Mouse (Mus musculus): ENCODE data around the gene Sall2. TPM values are rescaled to one million over a fixed set of nuclear protein-coding genes. Genes with fewer than 3 reads are reported as not detected.

The Sall2 gene
- polyA plus RNA-seq (2015; fragmentation: Nextera tagmentation; extraction: Ambion mirVana), result 14.0 and 16.7 TPM in 2 replicates

GRCm38 (mm10) chr14:52327910-52328812 lies at the start of gene Sall2:
Gene Sall2, minus strand, starts transcription at chr14:52328762.
- Histone ChIP-seq H3K27me3 (ENCODE audit: control insufficient read depth, insufficient read depth, low read depth, low read length) (peaks cover 42% of the 10 kb centered on the region), H3K9me3 (ENCODE audit: control insufficient read depth, low read length) (no peaks in the 10 kb centered on the region), H3K4me1 (replicated peaks; ENCODE audit: control insufficient read depth, insufficient read depth, low read length) (peaks cover 7% of the 10 kb centered on the region), H3K9ac (ENCODE audit: low read length) (peak within 1 kb of the TSS; percentile 17), H3K36me3 (ENCODE audit: control insufficient read depth, insufficient read depth, low read length) (no peaks in the 10 kb centered on the region), H3K27ac (ENCODE audit: low read length) (no peak within 1 kb of the TSS), H3K4me2 (ENCODE audit: low read depth, low read length) (peak within 1 kb of the TSS; percentile 74), H3K4me3 (ENCODE audit: low read length) (peak within 1 kb of the TSS; percentile 45)
- no peak; the same call in 1 of the 2 replicates for ATAC-seq (ENCODE audit: low read depth)
- 2% methylated on average over 25 of the region's 26 CpGs for WGBS

- H3K36me3 ChIP-seq (ENCODE audit: control insufficient read depth, insufficient read depth, low read length), result no peaks in the 10 kb centered on the region
- no peak overlapping the region for H3K27ac ChIP-seq (ENCODE audit: low read length)
- H3K27me3 ChIP-seq (ENCODE audit: control insufficient read depth, insufficient read depth, low read depth, low read length), result no peaks in the 10 kb centered on the region
- H3K4me1 ChIP-seq (replicated peaks; ENCODE audit: control insufficient read depth, insufficient read depth, low read length), result no peaks in the 10 kb centered on the region
- H3K4me3 ChIP-seq (ENCODE audit: low read length), result no peak overlapping the region
- 76% methylated on average over 3 of the region's 3 CpGs for WGBS
- no peak overlapping the region for H3K9ac ChIP-seq (ENCODE audit: low read length)
- no peaks in the 10 kb centered on the region for H3K9me3 ChIP-seq (ENCODE audit: control insufficient read depth, low read length)
- H3K4me2 ChIP-seq (ENCODE audit: low read depth, low read length), result no peak overlapping the region
- no peak for ATAC-seq (ENCODE audit: low read depth)
Measured at GRCm38 (mm10) chr14:52368741-52369140, 40.2 kb upstream of the Sall2 start.

- WGBS, result 65% methylated on average over 4 of the region's 4 CpGs
- H3K9ac ChIP-seq (ENCODE audit: low read length), result no peak within 1 kb of the TSS
- H3K4me2 ChIP-seq (ENCODE audit: low read depth, low read length), result no peak within 1 kb of the TSS
- H3K27ac ChIP-seq (ENCODE audit: low read length), result no peak within 1 kb of the TSS
- no peaks in the 10 kb centered on the region for H3K27me3 ChIP-seq (ENCODE audit: control insufficient read depth, insufficient read depth, low read depth, low read length)
- ATAC-seq (ENCODE audit: low read depth), result no peak
- no peak within 1 kb of the TSS for H3K4me3 ChIP-seq (ENCODE audit: low read length)
- no peaks in the 10 kb centered on the region for H3K9me3 ChIP-seq (ENCODE audit: control insufficient read depth, low read length)
- H3K36me3 ChIP-seq (ENCODE audit: control insufficient read depth, insufficient read depth, low read length), result no peaks in the 10 kb centered on the region
- H3K4me1 ChIP-seq (replicated peaks; ENCODE audit: control insufficient read depth, insufficient read depth, low read length), result no peaks in the 10 kb centered on the region
Measured at GRCm38 (mm10) chr14:52356308-52356707, 27.7 kb upstream of the Sall2 start, which contains the start of gene Olfr1513. Gene Olfr1513, minus strand, starts transcription at chr14:52356408.

GRCm38 (mm10) chr14:52339512-52339852 lies 10.9 kb upstream of the Sall2 start:
- Histone ChIP-seq H3K27ac (ENCODE audit: low read length) (no peak overlapping the region), H3K4me3 (ENCODE audit: low read length) (no peak overlapping the region), H3K36me3 (ENCODE audit: control insufficient read depth, insufficient read depth, low read length) (no peaks in the 10 kb centered on the region), H3K4me1 (replicated peaks; ENCODE audit: control insufficient read depth, insufficient read depth, low read length) (no peaks in the 10 kb centered on the region), H3K27me3 (ENCODE audit: control insufficient read depth, insufficient read depth, low read depth, low read length) (no peaks in the 10 kb centered on the region), H3K9me3 (ENCODE audit: control insufficient read depth, low read length) (peaks cover 3% of the 10 kb centered on the region), H3K9ac (ENCODE audit: low read length) (no peak overlapping the region), H3K4me2 (ENCODE audit: low read depth, low read length) (no peak overlapping the region)
- 71% methylated on average over 6 of the region's 6 CpGs for WGBS
- no peak for ATAC-seq (ENCODE audit: low read depth)

- 25% methylated on average over 21 of the region's 21 CpGs for WGBS
- H3K36me3 ChIP-seq (ENCODE audit: control insufficient read depth, insufficient read depth, low read length), result no peaks in the 10 kb centered on the region
Measured at GRCm38 (mm10) chr14:52338751-52339511, 10.4 kb upstream of the Sall2 start.

GRCm38 (mm10) chr14:52332171-52332570 lies 3.6 kb upstream of the Sall2 start:
- 65% methylated on average over 3 of the region's 3 CpGs for WGBS

More at GRCm38 (mm10) chr14:52338751-52339511, 10.4 kb upstream of the Sall2 start:
- H3K4me2 ChIP-seq (ENCODE audit: low read depth, low read length), result peak overlapping the region; percentile 31; the same call in 1 of the 2 replicates
- H3K27me3 ChIP-seq (ENCODE audit: control insufficient read depth, insufficient read depth, low read depth, low read length), result no peaks in the 10 kb centered on the region
- no peaks in the 10 kb centered on the region for H3K4me1 ChIP-seq (replicated peaks; ENCODE audit: control insufficient read depth, insufficient read depth, low read length)
- H3K9ac ChIP-seq (ENCODE audit: low read length), result no peak overlapping the region
- peak overlapping the region; percentile 7; the same call in 1 of the 2 replicates for H3K4me3 ChIP-seq (ENCODE audit: low read length)
- H3K9me3 ChIP-seq (ENCODE audit: control insufficient read depth, low read length), result no peaks in the 10 kb centered on the region
- H3K27ac ChIP-seq (ENCODE audit: low read length), result no peak overlapping the region
- ATAC-seq (ENCODE audit: low read depth), result peak; percentile 80

GRCm38 (mm10) chr14:52331069-52331750 lies 2.6 kb upstream of the Sall2 start:
- peaks cover 40% of the 10 kb centered on the region for H3K27me3 ChIP-seq (ENCODE audit: control insufficient read depth, insufficient read depth, low read depth, low read length)
- no peak for ATAC-seq (ENCODE audit: low read depth)
- no peak overlapping the region for H3K4me3 ChIP-seq (ENCODE audit: low read length)
- H3K27ac ChIP-seq (ENCODE audit: low read length), result no peak overlapping the region
- H3K9me3 ChIP-seq (ENCODE audit: control insufficient read depth, low read length), result no peaks in the 10 kb centered on the region
- 30% methylated on average over 4 of the region's 4 CpGs for WGBS
- no peaks in the 10 kb centered on the region for H3K36me3 ChIP-seq (ENCODE audit: control insufficient read depth, insufficient read depth, low read length)
- no peak overlapping the region for H3K9ac ChIP-seq (ENCODE audit: low read length)
- peaks cover 7% of the 10 kb centered on the region for H3K4me1 ChIP-seq (replicated peaks; ENCODE audit: control insufficient read depth, insufficient read depth, low read length)
- no peak overlapping the region for H3K4me2 ChIP-seq (ENCODE audit: low read depth, low read length)

More at GRCm38 (mm10) chr14:52332171-52332570, 3.6 kb upstream of the Sall2 start:
- H3K4me2 ChIP-seq (ENCODE audit: low read depth, low read length), result no peak overlapping the region
- no peaks in the 10 kb centered on the region for H3K9me3 ChIP-seq (ENCODE audit: control insufficient read depth, low read length)
- H3K27ac ChIP-seq (ENCODE audit: low read length), result no peak overlapping the region
- no peak overlapping the region for H3K4me3 ChIP-seq (ENCODE audit: low read length)
- no peak for ATAC-seq (ENCODE audit: low read depth)
- H3K36me3 ChIP-seq (ENCODE audit: control insufficient read depth, insufficient read depth, low read length), result no peaks in the 10 kb centered on the region
- peaks cover 34% of the 10 kb centered on the region for H3K27me3 ChIP-seq (ENCODE audit: control insufficient read depth, insufficient read depth, low read depth, low read length)
- no peak overlapping the region for H3K9ac ChIP-seq (ENCODE audit: low read length)
- peaks cover 7% of the 10 kb centered on the region for H3K4me1 ChIP-seq (replicated peaks; ENCODE audit: control insufficient read depth, insufficient read depth, low read length)

GRCm38 (mm10) chr14:52327375-52327901 lies 1.1 kb downstream of the Sall2 start:
- peaks cover 7% of the 10 kb centered on the region for H3K4me1 ChIP-seq (replicated peaks; ENCODE audit: control insufficient read depth, insufficient read depth, low read length)
- H3K27ac ChIP-seq (ENCODE audit: low read length), result no peak overlapping the region
- peak overlapping the region; percentile 45 for H3K4me3 ChIP-seq (ENCODE audit: low read length)
- H3K27me3 ChIP-seq (ENCODE audit: control insufficient read depth, insufficient read depth, low read depth, low read length), result peaks cover 42% of the 10 kb centered on the region
- no peak for ATAC-seq (ENCODE audit: low read depth)
- no peaks in the 10 kb centered on the region for H3K36me3 ChIP-seq (ENCODE audit: control insufficient read depth, insufficient read depth, low read length)
- WGBS, result 3% methylated on average over 14 of the region's 14 CpGs
- peak overlapping the region; percentile 74 for H3K4me2 ChIP-seq (ENCODE audit: low read depth, low read length)
- no peaks in the 10 kb centered on the region for H3K9me3 ChIP-seq (ENCODE audit: control insufficient read depth, low read length)
- peak overlapping the region; percentile 17 for H3K9ac ChIP-seq (ENCODE audit: low read length)
